Mouse (Mus musculus): ENCODE data around the gene Pex14.

The Pex14 gene

GRCm38 (mm10) chr4:148923414-148923813, 176.3 kb downstream of the Pex14 start:
- DNase-seq (ENCODE audit: extremely low spot score, low spot score) = no peak

- DNase-seq (ENCODE audit: extremely low spot score, low spot score) = no peak
Measured at GRCm38 (mm10) chr4:148922221-148922700, 177.4 kb downstream of the Pex14 start.

- DNase-seq (ENCODE audit: extremely low spot score, low spot score) = no peak
Measured at GRCm38 (mm10) chr4:148920610-148921009, 179.1 kb downstream of the Pex14 start.

- DNase-seq (ENCODE audit: extremely low spot score, low spot score) = no peak
Measured at GRCm38 (mm10) chr4:148918707-148919447, 180.8 kb downstream of the Pex14 start.

- no peak for DNase-seq (ENCODE audit: extremely low spot score, low spot score)
Measured at GRCm38 (mm10) chr4:148915849-148916248, 183.8 kb downstream of the Pex14 start.

- peak; percentile 76 for DNase-seq (ENCODE audit: extremely low spot score, low spot score)
Measured at GRCm38 (mm10) chr4:148914863-148915622, 184.6 kb downstream of the Pex14 start.

GRCm38 (mm10) chr4:148912826-148913590, 186.7 kb downstream of the Pex14 start:
- no peak for DNase-seq (ENCODE audit: extremely low spot score, low spot score)

- no peak for DNase-seq (ENCODE audit: extremely low spot score, low spot score)
Measured at GRCm38 (mm10) chr4:148912134-148912533, 187.5 kb downstream of the Pex14 start.

Data from neural tube, embryonic 10.5 days (tissue).